Mouse (Mus musculus) ES-Bruce4 (cell line): ENCODE data around the gene Plcd1.

ENCODE experiments used
- EP300 ChIP-seq: IDR thresholded peaks from 2 replicates; pipeline ENCODE4 v1.6.1; 2011; ENCODE audit warnings: low read depth, low read length; ENCODE audit not compliant: insufficient read depth
- POLR2A ChIP-seq: IDR thresholded peaks from one replicate; pipeline ENCODE4 v1.8.1; 2011; ENCODE audit warnings: low read length; ENCODE audit not compliant: insufficient read depth

GRCm38 (mm10) chr9:119073184-119073895 is 20.0 kb downstream of the Plcd1 start:
- no peak for TF ChIP-seq EP300
- TF ChIP-seq POLR2A: no peak
